Mouse (Mus musculus) hindbrain, embryonic 15.5 days (tissue): ENCODE results near the gene Pacs1. TPM values are rescaled to one million over a fixed set of nuclear protein-coding genes. Genes with fewer than 3 reads are reported as not detected.
"Not testable (repeated sequence)": the region's sequence is repeated elsewhere in the genome, so short reads cannot be mapped to it uniquely, and the experiment has no call there.

ENCODE experiments used
- ATAC-seq: fragments of 200-750 bp; cut with Nextera tagmentation; 2 replicates; pipeline ENCODE4 v1.8.0; 2017; ENCODE audit warnings: low read depth, moderate number of reproducible peaks, moderate TSS enrichment; ENCODE audit not compliant: low FRiP score
- H3K27ac ChIP-seq: fragments of 300-500 bp; sonication (generic); replicated peaks from 2 replicates; pipeline ENCODE4 v1.5.1; 2015; ENCODE audit warnings: mild to moderate bottlenecking, inconsistent platforms
- H3K27me3 ChIP-seq: fragments of 300-500 bp; sonication (generic); 2 replicates; pipeline ENCODE4 v1.6.1; 2015; ENCODE audit warnings: control low read depth, inconsistent platforms
- H3K36me3 ChIP-seq: fragments of 300-500 bp; sonication (generic); 2 replicates; pipeline ENCODE4 v1.6.1; 2015; ENCODE audit warnings: control low read depth, inconsistent platforms
- H3K4me1 ChIP-seq: fragments of 300-500 bp; sonication (generic); replicated peaks from 2 replicates; pipeline ENCODE4 v1.6.1; 2015; ENCODE audit warnings: control low read depth, inconsistent platforms
- H3K4me2 ChIP-seq: fragments of 300-500 bp; sonication (generic); 2 replicates; pipeline ENCODE4 v1.6.1; 2015; ENCODE audit warnings: moderate library complexity, mild to moderate bottlenecking, inconsistent platforms
- H3K4me3 ChIP-seq: fragments of 300-500 bp; sonication (generic); 2 replicates; pipeline ENCODE4 v1.5.1; 2015; ENCODE audit warnings: mild to moderate bottlenecking, inconsistent platforms
- H3K9ac ChIP-seq: fragments of 300-500 bp; sonication (generic); 2 replicates; pipeline ENCODE4 v1.6.1; 2015; ENCODE audit warnings: inconsistent platforms
- H3K9me3 ChIP-seq: fragments of 300-500 bp; sonication (generic); 2 replicates; pipeline ENCODE4 v1.6.1; 2016; ENCODE audit warnings: control low read depth, inconsistent platforms
- WGBS: fragments of 180-500 bp; shearing (Covaris S2); methylation state at CpG from one replicate; pipeline ENCODE4 v1.1.7; 2015; 5-methylcytosine and 5-hydroxymethylcytosine counted together
- polyA plus RNA-seq: library from polyadenylated mRNA; unstranded; fragments of >200 nt; fragmentation: Nextera tagmentation; extraction: Ambion mirVana; gene quantifications from 2 replicates; pipeline ENCODE4 v1.2.1, GENCODE M21; 2015

Pacs1 gene
- polyA plus RNA-seq, 1 experiment from 2014 or later, result 58.3 TPM

GRCm38 (mm10) chr19:5187439-5187838 lies 85.5 kb downstream of the Pacs1 start:
- Histone ChIP-seq H3K27ac (no peak overlapping the region), H3K36me3 (no peaks in the 10 kb centered on the region), H3K9ac (no peak overlapping the region), H3K27me3 (no peaks in the 10 kb centered on the region), H3K4me2 (no peak overlapping the region), H3K9me3 (no peaks in the 10 kb centered on the region), H3K4me1 (0 out of 2 replicates have a peak, but pooled peaks cover 8% of the 10 kb centered on the region), H3K4me3 (no peak overlapping the region)
- WGBS, result 86% methylated on average over 2 of the region's 2 CpGs
- no peak for ATAC-seq

- Histone ChIP-seq H3K36me3 (no peaks in the 10 kb centered on the region), H3K4me1 (no peaks in the 10 kb centered on the region), H3K4me2 (no peak overlapping the region), H3K27me3 (no peaks in the 10 kb centered on the region), H3K9ac (no peak overlapping the region), H3K9me3 (no peaks in the 10 kb centered on the region), H3K4me3 (no peak overlapping the region), H3K27ac (no peak overlapping the region)
- WGBS, result 51% methylated on average over 2 of the region's 2 CpGs
- ATAC-seq, result no peak
Observed at GRCm38 (mm10) chr19:5181926-5182325, 91.0 kb downstream of the Pacs1 start.

- no peaks in the 10 kb centered on the region for H3K36me3 ChIP-seq
- H3K4me3 ChIP-seq, result no peak overlapping the region
- H3K27me3 ChIP-seq, result no peaks in the 10 kb centered on the region
- no peaks in the 10 kb centered on the region for H3K9me3 ChIP-seq
- no peak overlapping the region for H3K4me2 ChIP-seq
- H3K9ac ChIP-seq, result no peak overlapping the region
- H3K4me1 ChIP-seq, result no peaks in the 10 kb centered on the region
- WGBS, result 73% methylated on average over 5 of the region's 5 CpGs
- H3K27ac ChIP-seq, result no peak overlapping the region
- ATAC-seq, result no peak
Observed at GRCm38 (mm10) chr19:5178631-5179030, 94.3 kb downstream of the Pacs1 start.

GRCm38 (mm10) chr19:5170430-5170829 lies 102.5 kb downstream of the Pacs1 start:
- WGBS, result 92% methylated on average over 1 of the region's 1 CpGs

GRCm38 (mm10) chr19:5167477-5167876 lies 105.4 kb downstream of the Pacs1 start:
- Histone ChIP-seq H3K27ac (no peak overlapping the region), H3K36me3 (no peaks in the 10 kb centered on the region), H3K9ac (no peak overlapping the region), H3K9me3 (no peaks in the 10 kb centered on the region), H3K4me3 (no peak overlapping the region), H3K4me2 (no peak overlapping the region), H3K27me3 (no peaks in the 10 kb centered on the region), H3K4me1 (no peaks in the 10 kb centered on the region)
- no peak for ATAC-seq
- 88% methylated on average over 4 of the region's 4 CpGs for WGBS

More at GRCm38 (mm10) chr19:5170430-5170829, 102.5 kb downstream of the Pacs1 start:
- H3K27ac ChIP-seq, result no peak overlapping the region
- no peak for ATAC-seq
- no peaks in the 10 kb centered on the region for H3K4me1 ChIP-seq
- no peak overlapping the region for H3K9ac ChIP-seq
- no peaks in the 10 kb centered on the region for H3K36me3 ChIP-seq
- H3K27me3 ChIP-seq, result no peaks in the 10 kb centered on the region
- no peaks in the 10 kb centered on the region for H3K9me3 ChIP-seq
- no peak overlapping the region for H3K4me2 ChIP-seq
- no peak overlapping the region for H3K4me3 ChIP-seq

GRCm38 (mm10) chr19:5164380-5164779 lies 108.5 kb downstream of the Pacs1 start:
- no peaks in the 10 kb centered on the region for H3K27me3 ChIP-seq
- no peak for ATAC-seq
- 66% methylated on average over 2 of the region's 2 CpGs for WGBS

DNA sequence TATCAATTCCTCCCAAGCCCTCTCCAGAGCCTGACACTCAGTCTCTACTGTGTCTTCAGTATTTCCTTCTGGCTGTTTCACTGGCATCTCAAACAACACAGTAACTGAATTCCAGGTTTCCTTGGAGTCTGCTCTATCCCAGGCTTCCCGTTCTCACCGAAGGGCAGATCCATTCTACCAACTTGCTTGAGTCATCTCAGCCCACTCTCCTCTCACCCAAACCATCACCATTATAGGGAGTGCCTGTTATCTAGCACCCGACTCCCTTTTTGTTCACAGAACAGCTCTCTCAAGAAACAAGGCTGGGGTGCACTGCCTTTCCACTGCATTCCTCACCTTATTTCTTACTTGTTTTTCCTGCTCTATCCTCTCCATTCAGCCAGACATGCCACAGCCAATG lies 111.0 kb downstream of the Pacs1 start:
- Histone ChIP-seq H3K4me3 (no peak overlapping the region), H3K36me3 (0 out of 2 replicates have a peak, but pooled peaks cover 11% of the 10 kb centered on the region), H3K4me1 (no peaks in the 10 kb centered on the region), H3K9me3 (no peaks in the 10 kb centered on the region), H3K27me3 (no peaks in the 10 kb centered on the region), H3K9ac (no peak overlapping the region), H3K27ac (no peak overlapping the region), H3K4me2 (no peak overlapping the region)
- WGBS, result 95% methylated on average over 3 of the region's 3 CpGs
- ATAC-seq, result no peak

More at GRCm38 (mm10) chr19:5164380-5164779, 108.5 kb downstream of the Pacs1 start:
- Histone ChIP-seq H3K4me3 (no peak overlapping the region), H3K9me3 (no peaks in the 10 kb centered on the region), H3K36me3 (0 out of 2 replicates have a peak, but pooled peaks cover 9% of the 10 kb centered on the region), H3K4me1 (no peaks in the 10 kb centered on the region), H3K27ac (no peak overlapping the region), H3K9ac (no peak overlapping the region), H3K4me2 (no peak overlapping the region)

DNA sequence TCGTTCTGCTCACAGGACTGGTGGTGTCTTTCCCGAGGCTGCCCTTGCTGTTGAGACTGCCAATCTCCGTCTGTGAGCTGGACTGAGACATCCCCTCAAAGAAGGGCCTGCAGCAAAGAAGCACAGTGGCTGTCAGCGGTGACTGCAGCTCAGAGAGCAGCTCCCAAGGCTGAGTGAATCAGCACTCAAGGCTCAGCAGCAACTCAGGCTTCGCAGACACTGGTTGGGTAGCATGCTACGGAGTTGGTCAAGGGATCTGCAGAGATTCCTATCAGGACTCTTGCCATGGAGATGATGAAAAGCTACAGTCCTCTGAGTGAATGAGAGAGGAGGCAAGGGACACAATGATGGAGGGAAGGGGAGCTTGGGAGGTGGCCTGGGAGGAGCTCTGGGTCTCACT lies 120.7 kb downstream of the Pacs1 start:
- Histone ChIP-seq H3K27me3 (no peaks in the 10 kb centered on the region), H3K4me2 (no peak overlapping the region), H3K4me1 (0 out of 2 replicates have a peak, but pooled peaks cover 4% of the 10 kb centered on the region), H3K27ac (peak overlapping the region; percentile 47; the same call in 1 of the 2 replicates), H3K4me3 (no peak overlapping the region), H3K9ac (no peak overlapping the region), H3K36me3 (peaks cover 33% of the 10 kb centered on the region), H3K9me3 (no peaks in the 10 kb centered on the region)
- ATAC-seq, result no peak
- 93% methylated on average over 6 of the region's 6 CpGs for WGBS

DNA sequence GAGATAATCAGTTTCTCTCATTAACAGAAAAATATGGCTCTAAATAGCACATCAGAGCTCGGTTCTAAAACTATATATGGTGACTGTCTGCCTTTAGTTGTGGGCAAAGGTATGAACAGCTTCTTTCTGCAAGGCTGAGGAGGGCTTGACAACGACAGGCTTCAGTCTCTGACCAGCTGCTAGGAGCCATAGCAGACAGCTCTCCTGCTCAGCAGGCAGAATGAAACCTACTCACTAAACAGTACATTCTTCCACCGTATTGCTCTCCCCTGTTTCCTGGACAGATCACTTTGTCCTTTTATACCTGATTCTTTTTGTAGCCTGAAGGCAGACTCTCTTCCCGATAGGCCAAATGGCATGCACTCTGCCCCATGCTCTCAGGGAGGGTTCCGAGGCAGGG lies 121.2 kb downstream of the Pacs1 start:
- Histone ChIP-seq H3K27ac (peak overlapping the region; percentile 47), H3K9ac (no peak overlapping the region), H3K4me1 (0 out of 2 replicates have a peak, but pooled peaks cover 4% of the 10 kb centered on the region), H3K4me2 (no peak overlapping the region), H3K27me3 (no peaks in the 10 kb centered on the region), H3K4me3 (no peak overlapping the region), H3K9me3 (no peaks in the 10 kb centered on the region), H3K36me3 (peaks cover 33% of the 10 kb centered on the region)
- no peak for ATAC-seq
- WGBS, result 76% methylated on average over 5 of the region's 5 CpGs

DNA sequence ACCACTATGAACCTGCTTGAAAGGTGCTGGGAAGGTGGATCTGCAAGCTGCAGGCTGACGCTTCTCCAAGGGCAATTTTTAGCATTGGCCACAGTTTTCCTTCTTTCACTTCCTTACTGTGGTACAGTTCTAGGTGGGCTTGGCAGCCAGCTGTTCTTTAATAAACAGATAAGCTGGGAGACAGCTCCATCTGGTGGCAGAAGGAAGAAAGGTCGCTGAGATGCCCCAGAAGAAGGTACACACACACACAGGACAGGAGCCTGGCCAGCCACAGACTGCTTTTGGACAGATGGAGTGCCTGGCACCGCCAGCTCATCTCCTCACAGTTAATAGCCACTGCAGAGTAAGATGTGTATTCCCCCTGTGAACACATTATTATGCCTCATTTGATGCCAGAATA lies 121.6 kb downstream of the Pacs1 start:
- Histone ChIP-seq H3K4me1 (0 out of 2 replicates have a peak, but pooled peaks cover 4% of the 10 kb centered on the region), H3K4me3 (no peak overlapping the region), H3K9me3 (no peaks in the 10 kb centered on the region), H3K9ac (no peak overlapping the region), H3K36me3 (peaks cover 36% of the 10 kb centered on the region), H3K27ac (peak overlapping the region; percentile 47), H3K27me3 (no peaks in the 10 kb centered on the region), H3K4me2 (no peak overlapping the region)
- 31% methylated on average over 3 of the region's 3 CpGs for WGBS
- ATAC-seq, result peak; percentile 61

GRCm38 (mm10) chr19:5150358-5150757 lies 122.6 kb downstream of the Pacs1 start:
- Histone ChIP-seq H3K4me2 (no peak overlapping the region), H3K9ac (no peak overlapping the region), H3K36me3 (peaks cover 41% of the 10 kb centered on the region), H3K27ac (no peak overlapping the region), H3K4me1 (0 out of 2 replicates have a peak, but pooled peaks cover 4% of the 10 kb centered on the region), H3K9me3 (no peaks in the 10 kb centered on the region), H3K27me3 (no peaks in the 10 kb centered on the region), H3K4me3 (no peak overlapping the region)
- 90% methylated on average over 6 of the region's 6 CpGs for whole genome bisulfite sequencing
- no peak for ATAC-seq

GRCm38 (mm10) chr19:5149041-5149440 lies 123.9 kb downstream of the Pacs1 start:
- H3K36me3 ChIP-seq, result peaks cover 49% of the 10 kb centered on the region
- H3K9ac ChIP-seq, H3K4me1 ChIP-seq, H3K4me2 ChIP-seq, ATAC-seq, H3K27ac ChIP-seq, H3K4me3 ChIP-seq, H3K27me3 ChIP-seq, H3K9me3 ChIP-seq: not testable (repeated sequence)
- 80% methylated on average over 4 of the region's 6 CpGs for whole genome bisulfite sequencing

GRCm38 (mm10) chr19:5139640-5140039 lies 133.3 kb downstream of the Pacs1 start:
- no peak overlapping the region for H3K9ac ChIP-seq
- 2% methylated on average over 2 of the region's 2 CpGs for WGBS

More at GRCm38 (mm10) chr19:5139640-5140039, 133.3 kb downstream of the Pacs1 start:
- Histone ChIP-seq H3K27ac (no peak overlapping the region), H3K4me1 (no peaks in the 10 kb centered on the region), H3K4me2 (no peak overlapping the region), H3K4me3 (no peak overlapping the region), H3K27me3 (no peaks in the 10 kb centered on the region), H3K36me3 (peaks cover 60% of the 10 kb centered on the region), H3K9me3 (no peaks in the 10 kb centered on the region)
- ATAC-seq, result peak; percentile 42; the same call in 1 of the 2 replicates
